Mouse (Mus musculus): ENCODE measurements around the gene Oaz2.

- TF ChIP-seq EP300 (IDR thresholded peaks at IDR 0.05; ENCODE audit: low read depth) (no peak), CTCF (IDR thresholded peaks at IDR 0.05; ENCODE audit: low read depth) (no peak)
Measured at GRCm38 (mm10) chr9:65684704-65685103, 16.9 kb downstream of the Oaz2 start.
